Mouse (Mus musculus) forebrain, embryonic 10.5 days (tissue): ENCODE data around the gene Smoc1. TPM values are rescaled to one million over a fixed set of nuclear protein-coding genes. Genes with fewer than 3 reads are reported as not detected.
A peak's percentile ranks its signal among the peaks of the same experiment; 100 is the strongest.

Source experiments
- DNase-seq: peaks from one replicate; pipeline ENCODE4 v3.0.0-alpha.2; 2017; ENCODE audit warnings: low spot score; ENCODE audit errors: extremely low spot score
- H3K27ac ChIP-seq: fragments of 300-500 bp; sonication (generic); 2 replicates; pipeline ENCODE4 v1.5.1; 2016; ENCODE audit warnings: mild to moderate bottlenecking
- H3K27me3 ChIP-seq: fragments of 300-500 bp; sonication (generic); 2 replicates; pipeline ENCODE4 v1.6.1; 2016; ENCODE audit warnings: mild to moderate bottlenecking; ENCODE audit not compliant: poor library complexity, severe bottlenecking
- H3K36me3 ChIP-seq: fragments of 300-500 bp; sonication (generic); replicated peaks from 2 replicates; pipeline ENCODE4 v1.6.1; 2016; ENCODE audit warnings: mild to moderate bottlenecking, moderate library complexity
- H3K4me1 ChIP-seq: fragments of 300-500 bp; sonication (generic); 2 replicates; pipeline ENCODE4 v1.6.1; 2016
- H3K4me3 ChIP-seq: fragments of 300-500 bp; sonication (generic); 2 replicates; pipeline ENCODE4 v1.5.1; 2016; ENCODE audit warnings: mild to moderate bottlenecking, moderate library complexity
- H3K9me3 ChIP-seq: fragments of 300-500 bp; sonication (generic); 2 replicates; pipeline ENCODE4 v1.6.1; 2016; ENCODE audit warnings: mild to moderate bottlenecking, moderate library complexity
- WGBS: fragments of 180-500 bp; shearing (Covaris S2); methylation state at CpG from one replicate; pipeline ENCODE4 v1.1.7; 2016; 5-methylcytosine and 5-hydroxymethylcytosine counted together
- polyA plus RNA-seq: library from polyadenylated mRNA; unstranded; fragments of >200 nt; fragmentation: Nextera tagmentation; extraction: Ambion mirVana; gene quantifications from 2 replicates; pipeline ENCODE4 v1.2.1, GENCODE M21; 2016

Smoc1 gene
- polyA plus RNA-seq, 1 experiment from 2014 or later, result 15.9 TPM

GRCm38 (mm10) chr12:81166615-81167014 is 140.0 kb downstream of the Smoc1 start:
- Histone ChIP-seq H3K27me3 (no peaks in the 10 kb centered on the region), H3K9me3 (no peaks in the 10 kb centered on the region), H3K4me1 (peaks cover 17% of the 10 kb centered on the region), H3K36me3 (peaks cover 3% of the 10 kb centered on the region; the same call in 1 of the 2 replicates), H3K4me3 (no peak overlapping the region), H3K27ac (no peak overlapping the region; the same call in 1 of the 2 replicates)
- DNase-seq, result no peak
- WGBS, result 90% methylated on average over 8 of the region's 8 CpGs

GRCm38 (mm10) chr12:81167142-81167541 is 140.5 kb downstream of the Smoc1 start:
- no peak for DNase-seq
- Histone ChIP-seq H3K27ac (no peak overlapping the region; the same call in 1 of the 2 replicates), H3K27me3 (no peaks in the 10 kb centered on the region), H3K4me3 (no peak overlapping the region), H3K9me3 (no peaks in the 10 kb centered on the region), H3K4me1 (peaks cover 17% of the 10 kb centered on the region), H3K36me3 (peaks cover 3% of the 10 kb centered on the region; the same call in 1 of the 2 replicates)
- 89% methylated on average over 9 of the region's 9 CpGs for WGBS

- Histone ChIP-seq H3K9me3 (no peaks in the 10 kb centered on the region), H3K27me3 (no peaks in the 10 kb centered on the region), H3K4me1 (peaks cover 16% of the 10 kb centered on the region), H3K36me3 (peaks cover 3% of the 10 kb centered on the region; the same call in 1 of the 2 replicates), H3K4me3 (no peak overlapping the region), H3K27ac (no peak overlapping the region)
- no peak for DNase-seq
- WGBS, result 90% methylated on average over 7 of the region's 7 CpGs
Measured at GRCm38 (mm10) chr12:81168031-81168430, 141.4 kb downstream of the Smoc1 start.

- Histone ChIP-seq H3K9me3 (no peaks in the 10 kb centered on the region), H3K27ac (no peak overlapping the region), H3K4me3 (no peak overlapping the region), H3K4me1 (peaks cover 15% of the 10 kb centered on the region), H3K27me3 (no peaks in the 10 kb centered on the region), H3K36me3 (peaks cover 3% of the 10 kb centered on the region; the same call in 1 of the 2 replicates)
- DNase-seq, result no peak
- 83% methylated on average over 2 of the region's 2 CpGs for WGBS
Measured at GRCm38 (mm10) chr12:81168494-81168893, 141.9 kb downstream of the Smoc1 start.

- Histone ChIP-seq H3K4me3 (no peak overlapping the region), H3K9me3 (no peaks in the 10 kb centered on the region), H3K4me1 (peaks cover 17% of the 10 kb centered on the region), H3K27me3 (no peaks in the 10 kb centered on the region), H3K27ac (no peak overlapping the region), H3K36me3 (peaks cover 3% of the 10 kb centered on the region; the same call in 1 of the 2 replicates)
- WGBS, result 80% methylated on average over 2 of the region's 2 CpGs
- no peak for DNase-seq
Measured at GRCm38 (mm10) chr12:81170076-81170475, 143.5 kb downstream of the Smoc1 start.

GRCm38 (mm10) chr12:81173011-81173410 is 146.4 kb downstream of the Smoc1 start:
- Histone ChIP-seq H3K36me3 (peaks cover 3% of the 10 kb centered on the region; the same call in 1 of the 2 replicates), H3K4me3 (no peak overlapping the region), H3K27me3 (no peaks in the 10 kb centered on the region), H3K27ac (no peak overlapping the region), H3K9me3 (no peaks in the 10 kb centered on the region), H3K4me1 (peaks cover 13% of the 10 kb centered on the region)
- DNase-seq, result no peak
- 91% methylated on average over 3 of the region's 3 CpGs for WGBS

GRCm38 (mm10) chr12:81173893-81174292 is 147.3 kb downstream of the Smoc1 start:
- WGBS, result 93% methylated on average over 4 of the region's 4 CpGs
- no peak for DNase-seq
- peaks cover 13% of the 10 kb centered on the region for H3K4me1 ChIP-seq
- H3K4me3 ChIP-seq, result no peak overlapping the region
- H3K9me3 ChIP-seq, result no peaks in the 10 kb centered on the region
- H3K27me3 ChIP-seq, result no peaks in the 10 kb centered on the region
- peaks cover 3% of the 10 kb centered on the region; the same call in 1 of the 2 replicates for H3K36me3 ChIP-seq
- H3K27ac ChIP-seq, result no peak overlapping the region

GRCm38 (mm10) chr12:81175252-81175651 is 148.6 kb downstream of the Smoc1 start:
- no peak for DNase-seq
- 55% methylated on average over 9 of the region's 9 CpGs for WGBS
- H3K4me3 ChIP-seq, result no peak overlapping the region
- peaks cover 9% of the 10 kb centered on the region for H3K36me3 ChIP-seq
- peaks cover 13% of the 10 kb centered on the region for H3K4me1 ChIP-seq
- H3K27me3 ChIP-seq, result no peaks in the 10 kb centered on the region
- no peak overlapping the region for H3K27ac ChIP-seq
- no peaks in the 10 kb centered on the region for H3K9me3 ChIP-seq

GRCm38 (mm10) chr12:81182073-81182472 is 155.5 kb downstream of the Smoc1 start:
- H3K27me3 ChIP-seq, result no peaks in the 10 kb centered on the region
- peaks cover 7% of the 10 kb centered on the region for H3K36me3 ChIP-seq
- H3K4me1 ChIP-seq, result no peaks in the 10 kb centered on the region; the same call in 1 of the 2 replicates
- no peak overlapping the region for H3K4me3 ChIP-seq
- peak; percentile 75 for DNase-seq
- H3K27ac ChIP-seq, result no peak overlapping the region
- WGBS, result 65% methylated on average over 3 of the region's 3 CpGs
- H3K9me3 ChIP-seq, result no peaks in the 10 kb centered on the region

- no peak overlapping the region for H3K27ac ChIP-seq
- no peaks in the 10 kb centered on the region; the same call in 1 of the 2 replicates for H3K4me1 ChIP-seq
- no peak for DNase-seq
- H3K9me3 ChIP-seq, result no peaks in the 10 kb centered on the region
- no peak overlapping the region for H3K4me3 ChIP-seq
- H3K36me3 ChIP-seq, result peaks cover under 1% of the 10 kb centered on the region; the same call in 1 of the 2 replicates
- WGBS, result 92% methylated on average over 2 of the region's 2 CpGs
- no peaks in the 10 kb centered on the region for H3K27me3 ChIP-seq
Measured at GRCm38 (mm10) chr12:81184967-81185366, 158.4 kb downstream of the Smoc1 start.

- H3K9me3 ChIP-seq, result no peaks in the 10 kb centered on the region
- H3K4me3 ChIP-seq, result no peak overlapping the region
- H3K27me3 ChIP-seq, result no peaks in the 10 kb centered on the region
- no peak for DNase-seq
- H3K4me1 ChIP-seq, result no peaks in the 10 kb centered on the region; the same call in 1 of the 2 replicates
- H3K36me3 ChIP-seq, result no peaks in the 10 kb centered on the region; the same call in 1 of the 2 replicates
- no peak overlapping the region for H3K27ac ChIP-seq
- WGBS, result 93% methylated on average over 4 of the region's 4 CpGs
Measured at GRCm38 (mm10) chr12:81186081-81186480, 159.5 kb downstream of the Smoc1 start.

GRCm38 (mm10) chr12:81186668-81187067 is 160.1 kb downstream of the Smoc1 start:
- Histone ChIP-seq H3K36me3 (no peaks in the 10 kb centered on the region; the same call in 1 of the 2 replicates), H3K27ac (no peak overlapping the region), H3K27me3 (no peaks in the 10 kb centered on the region), H3K4me3 (no peak overlapping the region), H3K9me3 (no peaks in the 10 kb centered on the region), H3K4me1 (no peaks in the 10 kb centered on the region; the same call in 1 of the 2 replicates)
- no peak for DNase-seq
- WGBS, result 86% methylated on average over 3 of the region's 3 CpGs

- Histone ChIP-seq H3K4me3 (no peak overlapping the region), H3K27ac (no peak overlapping the region), H3K27me3 (no peaks in the 10 kb centered on the region), H3K9me3 (no peaks in the 10 kb centered on the region), H3K4me1 (no peaks in the 10 kb centered on the region; the same call in 1 of the 2 replicates), H3K36me3 (no peaks in the 10 kb centered on the region; the same call in 1 of the 2 replicates)
- DNase-seq, result no peak
- WGBS, result 83% methylated on average over 3 of the region's 3 CpGs
Measured at GRCm38 (mm10) chr12:81188423-81188822, 161.8 kb downstream of the Smoc1 start.
